Mouse (Mus musculus) MEL (cell line): ENCODE measurements around the gene Foxn3. TPM values are rescaled to one million over a fixed set of nuclear protein-coding genes. Genes with fewer than 3 reads are reported as not detected.

ENCODE experiments used
- DNase-seq: peaks from one replicate; pipeline ENCODE4 v3.0.0; 2011; ENCODE audit warnings: low read depth, low spot score
- H3K27ac ChIP-seq: 2 replicates; pipeline ENCODE4 v1.5.1; 2012; ENCODE audit warnings: low read depth, mild to moderate bottlenecking, control low read depth, low read length, moderate library complexity; ENCODE audit not compliant: control insufficient read depth
- H3K27me3 ChIP-seq, 2 experiments: fragments of 150-350 bp in 1 of 2; sonication (generic) in 1 of 2; 2 replicates each; pipeline ENCODE4 v1.6.1; 2012; ENCODE audit warnings: low read length in 2 of 2, mild to moderate bottlenecking in 2 of 2, improper control_type of control experiment in 1 of 2, moderate library complexity in 1 of 2; ENCODE audit not compliant: insufficient read depth in 2 of 2, control insufficient read depth in 1 of 2
- H3K36me3 ChIP-seq, 2 experiments: 2 replicates each; pipeline ENCODE4 v1.6.1; 2012 to 2014; ENCODE audit warnings: low read length in 2 of 2, improper control_type of control experiment in 1 of 2, inconsistent platforms in 1 of 2, mild to moderate bottlenecking in 1 of 2; ENCODE audit not compliant: insufficient read depth in 2 of 2, control insufficient read depth in 1 of 2
- H3K4me1 ChIP-seq, 2 experiments: fragments of 150-350 bp in 1 of 2; sonication (generic) in 1 of 2; 2 replicates each; pipeline ENCODE4 v1.6.1; 2012; ENCODE audit warnings: low read length in 2 of 2, improper control_type of control experiment in 1 of 2, mild to moderate bottlenecking in 1 of 2; ENCODE audit not compliant: insufficient read depth in 2 of 2, control insufficient read depth in 1 of 2
- H3K4me3 ChIP-seq, 2 experiments: fragments of 150-350 bp in 1 of 2; sonication (generic) in 1 of 2; 2 replicates each; pipeline ENCODE4 v1.5.1; 2012; ENCODE audit warnings: low read depth in 2 of 2, low read length in 2 of 2, mild to moderate bottlenecking in 2 of 2, moderate library complexity in 2 of 2, control low read depth in 1 of 2, improper control_type of control experiment in 1 of 2; ENCODE audit not compliant: control insufficient read depth in 1 of 2, insufficient read depth in 1 of 2
- H3K79me2 ChIP-seq: 2 replicates; pipeline ENCODE4 v1.6.1; 2012; ENCODE audit warnings: mild to moderate bottlenecking, low read length, moderate library complexity; ENCODE audit not compliant: control insufficient read depth, poor library complexity, insufficient read depth
- H3K9ac ChIP-seq: 2 replicates; pipeline ENCODE4 v1.6.1; 2012; ENCODE audit warnings: low read depth, mild to moderate bottlenecking, control low read depth, low read length, moderate library complexity; ENCODE audit not compliant: control insufficient read depth, poor library complexity, severe bottlenecking
- H3K9me3 ChIP-seq: fragments of 150-350 bp; sonication (generic); replicated peaks from 2 replicates; pipeline ENCODE4 v1.6.1; 2012; ENCODE audit warnings: mild to moderate bottlenecking, low read length, improper control_type of control experiment, moderate library complexity; ENCODE audit not compliant: insufficient read depth
- BHLHE40 ChIP-seq: IDR thresholded peaks from 2 replicates; pipeline ENCODE4 v1.6.1; 2012; ENCODE audit warnings: low read depth, mild to moderate bottlenecking, inconsistent platforms, low read length, improper control_type of control experiment, borderline replicate concordance
- CHD2 ChIP-seq: IDR thresholded peaks from 2 replicates; pipeline ENCODE4 v1.6.1; 2011; ENCODE audit warnings: low read length, improper control_type of control experiment
- CTCF ChIP-seq, 3 experiments: IDR thresholded peaks in 2 of 3; conservative IDR thresholded peaks in 1 of 3; 2 replicates each; pipeline ENCODE4 v1.5.1; 2011 to 2012; ENCODE audit warnings: low read length in 3 of 3, low read depth in 2 of 3, mild to moderate bottlenecking in 2 of 3, improper control_type of control experiment in 1 of 3, inconsistent platforms in 1 of 3, mixed read lengths in 1 of 3, moderate library complexity in 1 of 3; ENCODE audit not compliant: control insufficient read depth in 1 of 3, insufficient read depth in 1 of 3, poor library complexity in 1 of 3, severe bottlenecking in 1 of 3
- E2F4 ChIP-seq: IDR thresholded peaks from 2 replicates; pipeline ENCODE4 v1.6.1; 2011; ENCODE audit warnings: low read depth, low read length, improper control_type of control experiment, borderline replicate concordance
- ELF1 ChIP-seq: IDR thresholded peaks from 2 replicates; pipeline ENCODE4 v1.6.1; 2014; ENCODE audit warnings: low read depth, mild to moderate bottlenecking, inconsistent platforms, low read length, improper control_type of control experiment, moderate library complexity
- EP300 ChIP-seq, 2 experiments: IDR thresholded peaks; 2 replicates each; pipeline ENCODE4 v1.6.1; 2011; ENCODE audit warnings: improper control_type of control experiment in 2 of 2, low read length in 2 of 2, low read depth in 1 of 2, mild to moderate bottlenecking in 1 of 2
- HCFC1 ChIP-seq: IDR thresholded peaks from 2 replicates; pipeline ENCODE4 v1.6.1; 2012; ENCODE audit warnings: low read depth, mild to moderate bottlenecking, inconsistent platforms, low read length, improper control_type of control experiment, moderate library complexity
- JUND ChIP-seq: IDR thresholded peaks from 2 replicates; pipeline ENCODE4 v1.6.1; 2011; ENCODE audit warnings: low read depth, mild to moderate bottlenecking, improper control_type of control experiment, low read length
- KAT2A ChIP-seq: conservative IDR thresholded peaks from 2 replicates; pipeline ENCODE4 v1.6.1; 2012; ENCODE audit warnings: low read depth, low read length, improper control_type of control experiment, inconsistent platforms
- MEF2A ChIP-seq: IDR thresholded peaks from 2 replicates; pipeline ENCODE4 v1.6.1; 2014; ENCODE audit warnings: low read depth, mild to moderate bottlenecking, inconsistent platforms, low read length, improper control_type of control experiment; ENCODE audit not compliant: poor library complexity, insufficient replicate concordance, severe bottlenecking; ENCODE audit errors: extremely low read depth
- MXI1 ChIP-seq: IDR thresholded peaks from 2 replicates; pipeline ENCODE4 v1.6.1; 2011; ENCODE audit warnings: mild to moderate bottlenecking, low read depth, low read length, improper control_type of control experiment
- MYB ChIP-seq: IDR thresholded peaks from 2 replicates; pipeline ENCODE4 v1.6.1; 2011; ENCODE audit warnings: mild to moderate bottlenecking, low read depth, low read length, improper control_type of control experiment
- MYC ChIP-seq: IDR thresholded peaks from 2 replicates; pipeline ENCODE4 v1.6.1; 2011; ENCODE audit warnings: low read depth, mild to moderate bottlenecking, low read length, improper control_type of control experiment, moderate library complexity
- POLR2A ChIP-seq, 2 experiments: IDR thresholded peaks; 2 replicates each; pipeline ENCODE4 v1.6.1; 2011 to 2012; ENCODE audit warnings: low read length in 2 of 2, mild to moderate bottlenecking in 2 of 2, control low read depth in 1 of 2, improper control_type of control experiment in 1 of 2, low read depth in 1 of 2, moderate library complexity in 1 of 2; ENCODE audit not compliant: control insufficient read depth in 1 of 2, insufficient read depth in 1 of 2, poor library complexity in 1 of 2
- POLR2AphosphoS2 ChIP-seq: IDR thresholded peaks from 2 replicates; pipeline ENCODE4 v1.6.1; 2011; ENCODE audit warnings: low read length, improper control_type of control experiment
- POLR2AphosphoS5 ChIP-seq: IDR thresholded peaks from 2 replicates; pipeline ENCODE4 v1.6.1; 2012; ENCODE audit warnings: low read depth, borderline replicate concordance, mild to moderate bottlenecking, inconsistent platforms, low read length, moderate library complexity, mixed read lengths
- RCOR1 ChIP-seq: IDR thresholded peaks from 2 replicates; pipeline ENCODE4 v1.6.1; 2012; ENCODE audit warnings: low read depth, mild to moderate bottlenecking, inconsistent platforms, low read length, improper control_type of control experiment
- SIN3A ChIP-seq: IDR thresholded peaks from 2 replicates; pipeline ENCODE4 v1.6.1; 2012; ENCODE audit warnings: low read length, improper control_type of control experiment, inconsistent platforms
- TCF12 ChIP-seq: IDR thresholded peaks from 2 replicates; pipeline ENCODE4 v1.6.1; 2014; ENCODE audit warnings: low read depth, mild to moderate bottlenecking, inconsistent platforms, low read length, improper control_type of control experiment, moderate library complexity
- USF1 ChIP-seq: IDR thresholded peaks from 2 replicates; pipeline ENCODE4 v1.6.1; 2014; ENCODE audit warnings: low read depth, mild to moderate bottlenecking, inconsistent platforms, low read length, improper control_type of control experiment, moderate library complexity
- ZC3H11A ChIP-seq: IDR thresholded peaks from 2 replicates; pipeline ENCODE4 v1.6.1; 2012; ENCODE audit warnings: low read depth, mild to moderate bottlenecking, inconsistent platforms, low read length, improper control_type of control experiment
- ZKSCAN1 ChIP-seq: IDR thresholded peaks from 2 replicates; pipeline ENCODE4 v1.6.1; 2012; ENCODE audit warnings: low read depth, mild to moderate bottlenecking, inconsistent platforms, low read length, improper control_type of control experiment, moderate library complexity
- ZMIZ1 ChIP-seq: IDR thresholded peaks from 2 replicates; pipeline ENCODE4 v1.6.1; 2012; ENCODE audit warnings: low read depth, mild to moderate bottlenecking, inconsistent platforms, low read length, improper control_type of control experiment, moderate library complexity
- ZNF384 ChIP-seq: IDR thresholded peaks from 2 replicates; pipeline ENCODE4 v1.6.1; 2012; ENCODE audit warnings: low read depth, mild to moderate bottlenecking, inconsistent platforms, low read length, improper control_type of control experiment
- polyA plus RNA-seq, 2 experiments: library from polyadenylated mRNA; stranded (reverse) in 1 of 2; unstranded in 1 of 2; fragments of >175 nt in 1 of 2; fragments of >200 nt in 1 of 2; gene quantifications; 2 replicates each; pipeline versions ENCODE4 v1.2.1 to v1.2.4; 2012; ENCODE audit warnings: low replicate concordance in 2 of 2, low read depth in 1 of 2; ENCODE audit not compliant: insufficient read length in 2 of 2, insufficient read depth in 1 of 2, missing spikeins in 1 of 2
- total RNA-seq: library from RNA; depleted of rRNA; stranded (reverse); fragments of 300-350 nt; gene quantifications from 2 replicates; pipeline ENCODE4 v1.2.3, GENCODE M21; 2012

The Foxn3 gene
- total and polyA plus RNA-seq, 3 experiments: 15.5 to 22.8 TPM; not detected in 1

DNA sequence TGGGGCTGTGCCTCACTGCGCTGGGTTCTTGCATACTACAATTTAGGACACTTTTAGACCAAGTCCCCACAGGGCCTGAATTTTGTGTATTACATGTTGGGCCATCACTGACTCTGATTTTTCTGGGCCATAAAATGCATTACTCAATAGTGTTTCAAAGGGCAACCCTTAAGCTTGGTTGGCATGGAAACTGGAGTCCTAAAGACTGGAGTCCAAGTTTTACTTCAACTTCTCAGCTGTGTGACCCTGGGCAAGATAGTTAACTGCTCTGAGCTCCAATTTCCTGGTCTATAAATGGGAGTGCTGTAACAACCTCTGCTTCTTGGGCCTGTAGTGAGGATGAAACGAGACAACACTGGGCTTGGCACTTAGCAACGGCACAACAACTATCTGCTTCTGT lies 215.9 kb downstream of the Foxn3 start:
- Histone ChIP-seq H3K27me3 (no peaks in the 10 kb centered on the region), H3K36me3 (peaks cover 0 to 28% of the 10 kb centered on the region in 2 experiments; a peak in 2 of 4 replicates), H3K27ac (no peak overlapping the region), H3K9me3 (no peaks in the 10 kb centered on the region), H3K79me2 (no peaks in the 10 kb centered on the region), H3K4me1 (peaks cover 9 to 28% of the 10 kb centered on the region in 2 experiments), H3K9ac (no peak overlapping the region), H3K4me3 (no peak overlapping the region)
- no peak for DNase-seq
- TF ChIP-seq POLR2AphosphoS2 (no peak), MEF2A (no peak), TCF12 (no peak), ZMIZ1 (no peak), BHLHE40 (no peak), ZC3H11A (no peak), USF1 (no peak), CHD2 (no peak)

GRCm38 (mm10) chr12:99346982-99347381 lies 216.4 kb downstream of the Foxn3 start:
- no peak overlapping the region for H3K4me3 ChIP-seq
- no peaks in the 10 kb centered on the region for H3K79me2 ChIP-seq
- no peak for DNase-seq
- peaks cover 0 to 22% of the 10 kb centered on the region in 2 experiments; a peak in 2 of 4 replicates for H3K36me3 ChIP-seq
- no peaks in the 10 kb centered on the region for H3K9me3 ChIP-seq
- peaks cover 5 to 22% of the 10 kb centered on the region in 2 experiments for H3K4me1 ChIP-seq
- no peaks in the 10 kb centered on the region for H3K27me3 ChIP-seq
- no peak overlapping the region for H3K27ac ChIP-seq
- H3K9ac ChIP-seq: no peak overlapping the region
- TF ChIP-seq MXI1 (no peak), ZKSCAN1 (no peak), USF1 (no peak), HCFC1 (no peak), POLR2AphosphoS5 (no peak), JUND (no peak), POLR2AphosphoS2 (no peak), BHLHE40 (no peak), KAT2A (no peak)

DNA sequence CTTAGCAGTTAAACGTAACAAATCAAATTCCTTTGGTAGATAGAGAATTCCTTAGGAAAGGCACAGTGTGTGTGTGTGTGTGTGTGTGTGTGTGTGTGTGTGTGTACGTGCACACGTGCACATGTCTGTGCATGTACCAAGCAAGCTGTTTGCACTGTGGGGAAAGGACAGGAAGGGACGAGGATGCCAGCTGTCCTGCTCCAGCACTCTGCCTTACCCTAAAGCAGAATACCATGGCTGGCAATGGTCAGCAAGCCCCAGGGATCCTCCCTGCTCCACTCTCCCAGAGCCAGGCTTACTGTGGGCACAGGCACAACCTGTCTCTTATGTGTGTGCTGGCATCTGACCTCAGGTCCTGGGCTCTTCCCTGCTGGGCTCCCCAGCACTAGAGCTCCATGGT lies 218.1 kb downstream of the Foxn3 start:
- H3K27ac ChIP-seq: no peak overlapping the region
- TF ChIP-seq E2F4: no peak
- TF ChIP-seq EP300 (IDR thresholded peaks at IDR 0.05; ENCODE audit: low read depth in 1 of 2, low read length in 2 of 2): no peak
- TF ChIP-seq ZKSCAN1: no peak
- no peak for TF ChIP-seq ZNF384
- TF ChIP-seq CTCF (IDR thresholded peaks at IDR 0.05 in 2 of 3, conservative IDR thresholded peaks at IDR 0.05 in 1 of 3; ENCODE audit: control insufficient read depth in 1 of 3, insufficient read depth in 1 of 3, low read depth in 2 of 3, low read length in 3 of 3, poor library complexity in 1 of 3, severe bottlenecking in 1 of 3): no peak
- no peak for TF ChIP-seq MXI1
- TF ChIP-seq RCOR1: no peak
- TF ChIP-seq USF1: no peak
- TF ChIP-seq ELF1: no peak
- no peak for TF ChIP-seq MYB
- no peak for TF ChIP-seq MYC
- TF ChIP-seq POLR2A (IDR thresholded peaks at IDR 0.05; ENCODE audit: control insufficient read depth in 1 of 2, insufficient read depth in 1 of 2, low read depth in 1 of 2, low read length in 2 of 2, poor library complexity in 1 of 2): no peak
- no peak for TF ChIP-seq POLR2AphosphoS5
- TF ChIP-seq SIN3A: no peak
- TF ChIP-seq TCF12: no peak
- TF ChIP-seq BHLHE40: no peak
- DNase-seq: no peak
- no peaks in the 10 kb centered on the region for H3K9me3 ChIP-seq
- H3K79me2 ChIP-seq: no peaks in the 10 kb centered on the region
- H3K27me3 ChIP-seq: no peaks in the 10 kb centered on the region
- H3K4me3 ChIP-seq: no peak overlapping the region
- H3K4me1 ChIP-seq: peaks cover 0 to 16% of the 10 kb centered on the region in 2 experiments; a peak in 2 of 4 replicates
- no peak overlapping the region for H3K9ac ChIP-seq
- H3K36me3 ChIP-seq: peaks cover 0 to 10% of the 10 kb centered on the region in 2 experiments; a peak in 2 of 4 replicates
